Mouse (Mus musculus) heart, embryonic 14.5 days (tissue): Measurements from ENCODE around the gene Taf6. TPM values are rescaled to one million over a fixed set of nuclear protein-coding genes. Genes with fewer than 3 reads are reported as not detected.

Experiments used
- ATAC-seq: fragments of 200-750 bp; cut with Nextera tagmentation; 2 replicates; pipeline ENCODE4 v1.8.0; 2017; ENCODE audit warnings: low read depth, moderate TSS enrichment; ENCODE audit not compliant: insufficient number of reproducible peaks, insufficient read depth, low FRiP score
- H3K27ac ChIP-seq, 2 experiments: fragments of 200-500 bp in 1 of 2; fragments of 300-500 bp in 1 of 2; sonication (generic) in 1 of 2; replicated peaks in 1 of 2; 2 replicates each; pipeline ENCODE4 v1.5.1; 2012 to 2014; ENCODE audit warnings: low read depth in 2 of 2, low read length in 2 of 2, control low read depth in 1 of 2, mild to moderate bottlenecking in 1 of 2, mixed read lengths in 1 of 2; ENCODE audit not compliant: control insufficient read depth in 1 of 2, insufficient read depth in 1 of 2
- H3K27me3 ChIP-seq: fragments of 300-500 bp; sonication (generic); 2 replicates; pipeline ENCODE4 v1.6.1; 2014; ENCODE audit warnings: mild to moderate bottlenecking, low read length, control low read depth; ENCODE audit not compliant: control insufficient read depth, insufficient read depth
- H3K36me3 ChIP-seq: fragments of 300-500 bp; sonication (generic); 2 replicates; pipeline ENCODE4 v1.6.1; 2014; ENCODE audit warnings: mild to moderate bottlenecking, control low read depth, low read length, mixed read lengths; ENCODE audit not compliant: control insufficient read depth, insufficient read depth
- H3K4me1 ChIP-seq, 2 experiments: fragments of 200-500 bp in 1 of 2; fragments of 300-500 bp in 1 of 2; sonication (generic) in 1 of 2; 2 replicates each; pipeline ENCODE4 v1.6.1; 2012 to 2014; ENCODE audit warnings: low read length in 2 of 2, control low read depth in 1 of 2, mixed read lengths in 1 of 2; ENCODE audit not compliant: control insufficient read depth in 2 of 2, insufficient read depth in 2 of 2
- H3K4me2 ChIP-seq: fragments of 300-500 bp; sonication (generic); 2 replicates; pipeline ENCODE4 v1.6.1; 2014; ENCODE audit warnings: mild to moderate bottlenecking, low read length
- H3K4me3 ChIP-seq, 2 experiments: fragments of 200-500 bp in 1 of 2; fragments of 300-500 bp in 1 of 2; sonication (generic) in 1 of 2; 2 replicates each; pipeline ENCODE4 v1.5.1; 2012 to 2014; ENCODE audit warnings: low read length in 2 of 2, mild to moderate bottlenecking in 2 of 2, control low read depth in 1 of 2, low read depth in 1 of 2, moderate library complexity in 1 of 2; ENCODE audit not compliant: control insufficient read depth in 1 of 2, insufficient read depth in 1 of 2
- H3K9ac ChIP-seq: fragments of 300-500 bp; sonication (generic); 2 replicates; pipeline ENCODE4 v1.6.1; 2014; ENCODE audit warnings: mild to moderate bottlenecking, low read length
- H3K9me3 ChIP-seq: fragments of 300-500 bp; sonication (generic); 2 replicates; pipeline ENCODE4 v1.6.1; 2016; ENCODE audit warnings: low read length, control low read depth; ENCODE audit not compliant: control insufficient read depth
- WGBS: fragments of 180-500 bp; shearing (Covaris S2); extraction: QIAGEN DNeasy Blood & Tissue Kit; methylation state at CpG from one replicate; pipeline ENCODE4 v1.1.7; 2014; 5-methylcytosine and 5-hydroxymethylcytosine counted together
- microRNA counts: library from miRNA; unstranded; fragments of <30 nt; microRNA quantifications from one replicate; lab custom pipeline; 2016
- microRNA-seq: library from miRNA; unstranded; fragments of <30 nt; microRNA quantifications from one replicate; pipeline ENCODE4, GENCODE M21; 2016
- polyA plus RNA-seq: library from polyadenylated mRNA; unstranded; fragments of >200 nt; fragmentation: Nextera tagmentation; extraction: Ambion mirVana; gene quantifications from 2 replicates; pipeline ENCODE4 v1.2.1, GENCODE M21; 2014

Taf6 gene
- polyA plus RNA-seq, 1 experiment from 2014 or later: 66.0 TPM

DNA sequence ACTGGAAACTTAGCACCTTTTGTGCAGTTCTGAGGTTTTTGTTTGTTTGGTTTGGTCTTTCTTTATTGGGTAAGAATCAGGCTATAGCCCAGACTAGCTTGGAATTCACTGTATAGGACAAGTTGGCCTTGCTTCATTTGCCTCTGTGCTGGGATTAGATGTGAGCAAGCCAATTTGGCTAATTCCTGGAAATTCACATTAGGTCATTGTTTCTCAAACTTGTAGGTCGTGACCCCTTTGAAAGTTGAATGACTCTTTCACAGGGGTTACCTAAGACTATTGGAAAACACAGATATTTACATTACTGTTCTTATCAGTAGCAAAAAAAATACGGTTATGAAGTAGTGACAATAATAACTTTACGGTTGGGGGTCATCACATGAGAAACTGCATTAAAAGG lies 32.9 kb downstream of the Taf6 start:
- no peak for ATAC-seq
- H3K36me3 ChIP-seq: peaks cover 30% of the 10 kb centered on the region
- H3K27ac ChIP-seq: no peak overlapping the region
- peak overlapping the region; percentile 83 for H3K4me2 ChIP-seq
- H3K9me3 ChIP-seq: no peaks in the 10 kb centered on the region
- H3K27me3 ChIP-seq: no peaks in the 10 kb centered on the region
- peak overlapping the region; percentile 94 for H3K9ac ChIP-seq
- H3K4me3 ChIP-seq: peak overlapping the region in 1 of 2 experiments; percentile 62; a peak in 2 of 4 replicates
- 70% methylated on average over 3 of the region's 3 CpGs for WGBS
- H3K4me1 ChIP-seq: peaks cover 0 to 5% of the 10 kb centered on the region in 2 experiments; a peak in 1 of 4 replicates

DNA sequence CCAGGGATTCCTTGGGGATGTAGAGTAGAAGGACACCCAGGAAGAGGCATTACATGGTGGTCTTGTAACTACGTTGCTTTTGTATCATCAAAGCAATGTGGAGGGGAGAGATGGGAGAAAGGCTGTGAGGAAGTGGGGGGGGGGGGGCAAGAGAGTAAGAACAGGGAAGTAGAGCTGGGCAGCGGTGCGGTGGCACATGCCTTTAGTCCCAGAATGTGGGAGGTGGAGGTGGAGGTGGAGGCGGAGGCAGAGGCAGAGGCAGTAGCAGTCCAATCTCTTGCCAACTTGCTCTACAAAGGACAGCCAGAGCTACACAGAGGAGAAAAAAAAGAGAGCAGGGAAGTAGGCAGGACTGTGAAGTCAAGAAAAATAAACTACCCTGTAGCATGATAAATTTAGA lies 48.7 kb downstream of the Taf6 start:
- Histone ChIP-seq H3K4me3 (no peak overlapping the region), H3K27me3 (no peaks in the 10 kb centered on the region), H3K4me2 (no peak overlapping the region), H3K9me3 (no peaks in the 10 kb centered on the region), H3K27ac (no peak overlapping the region), H3K4me1 (peaks cover 0 to 8% of the 10 kb centered on the region in 2 experiments; a peak in 1 of 4 replicates), H3K9ac (no peak overlapping the region), H3K36me3 (peaks cover 25% of the 10 kb centered on the region)
- ATAC-seq: no peak
- 70% methylated on average over 4 of the region's 4 CpGs for WGBS

DNA sequence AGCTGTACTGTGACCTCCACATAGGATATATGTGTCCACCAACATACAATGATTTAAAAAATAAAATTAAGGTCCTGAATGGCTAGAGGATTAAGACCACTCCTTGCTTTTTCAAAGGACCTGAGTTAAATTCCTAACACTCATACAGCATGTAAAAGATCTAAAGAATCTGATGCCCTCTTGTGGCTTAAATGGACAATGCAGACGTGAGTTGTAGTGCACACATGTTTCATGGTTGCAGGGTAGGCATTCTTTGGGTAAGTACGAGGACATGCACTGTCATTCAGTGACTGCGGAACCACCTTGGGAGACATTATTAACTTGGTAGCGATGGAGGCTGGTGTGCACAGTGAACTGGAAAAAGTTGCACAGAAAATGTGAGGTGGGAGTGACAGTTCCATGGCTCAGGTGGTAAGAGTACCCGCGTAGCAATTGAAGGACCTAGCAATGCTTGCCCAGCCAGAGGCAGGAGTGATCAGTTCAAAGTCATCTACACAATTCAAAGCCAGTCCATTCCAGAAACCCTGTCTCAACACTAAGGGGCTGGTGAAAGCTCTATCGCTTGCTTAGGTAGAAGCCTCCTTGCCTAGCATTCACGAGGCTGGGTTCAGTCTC lies 49.2 kb downstream of the Taf6 start:
- Histone ChIP-seq H3K27me3 (no peaks in the 10 kb centered on the region), H3K27ac (no peak overlapping the region), H3K4me1 (peaks cover 0 to 8% of the 10 kb centered on the region in 2 experiments; a peak in 1 of 4 replicates), H3K4me2 (no peak overlapping the region), H3K9ac (no peak overlapping the region), H3K9me3 (no peaks in the 10 kb centered on the region), H3K36me3 (peaks cover 26% of the 10 kb centered on the region), H3K4me3 (no peak overlapping the region)
- ATAC-seq: no peak
- 57% methylated on average over 8 of the region's 8 CpGs for WGBS

DNA sequence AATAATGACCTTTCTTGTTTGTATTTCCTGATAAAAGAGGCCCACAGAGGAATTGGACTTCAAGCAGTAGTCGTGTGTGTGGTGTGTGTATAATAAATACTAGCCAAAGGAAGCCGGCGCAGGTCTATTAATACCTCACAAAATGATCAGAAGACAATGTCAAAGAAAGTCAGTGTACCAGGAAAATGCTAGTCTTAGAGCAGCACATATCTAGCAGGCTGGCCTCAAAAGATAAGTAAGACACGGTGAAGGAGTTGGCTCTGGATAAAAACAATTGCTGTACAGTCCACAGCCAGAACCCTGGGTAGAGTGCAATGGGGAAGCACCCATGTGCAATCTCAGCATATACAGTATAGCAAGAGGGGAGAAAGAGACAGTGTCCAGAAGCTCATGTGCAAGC lies 50.0 kb downstream of the Taf6 start:
- ATAC-seq: no peak
- H3K4me1 ChIP-seq: peaks cover 0 to 8% of the 10 kb centered on the region in 2 experiments; a peak in 1 of 4 replicates
- H3K27ac ChIP-seq: no peak overlapping the region; a peak in 1 of 4 replicates
- H3K4me2 ChIP-seq: no peak overlapping the region
- no peaks in the 10 kb centered on the region for H3K9me3 ChIP-seq
- WGBS: 56% methylated on average over 4 of the region's 4 CpGs
- H3K27me3 ChIP-seq: no peaks in the 10 kb centered on the region
- no peak overlapping the region for H3K9ac ChIP-seq
- H3K36me3 ChIP-seq: peaks cover 34% of the 10 kb centered on the region
- no peak overlapping the region for H3K4me3 ChIP-seq

DNA sequence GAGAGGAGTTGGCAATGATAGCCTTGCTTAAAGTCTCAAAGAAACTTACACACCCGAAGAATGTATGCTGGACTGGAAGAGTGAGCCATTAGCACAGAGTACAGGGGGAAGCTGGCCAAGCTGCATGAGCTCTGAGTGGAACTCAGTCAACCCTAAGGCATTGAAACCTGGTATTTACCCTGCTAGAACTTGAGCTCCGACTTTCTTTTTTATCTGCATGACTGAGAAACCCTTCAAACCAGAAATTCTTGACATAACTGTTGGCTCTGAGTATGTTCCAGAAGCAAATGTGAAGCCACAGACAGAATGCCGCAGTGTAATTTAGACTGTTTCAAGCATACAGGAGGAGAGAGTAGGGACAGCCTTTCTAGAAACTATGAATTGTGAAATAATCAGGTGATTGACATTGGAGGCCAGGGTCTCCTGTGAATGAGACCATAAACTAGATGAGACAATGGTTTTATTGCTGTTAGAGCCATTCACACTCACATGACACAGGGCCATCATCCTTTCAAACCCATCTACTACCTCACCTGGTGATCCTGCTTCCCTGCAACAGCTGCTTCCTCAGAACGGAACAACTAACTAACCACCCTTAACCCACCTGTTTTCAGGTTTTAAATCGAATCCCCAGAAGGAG lies 54.7 kb downstream of the Taf6 start:
- 75% methylated on average over 5 of the region's 5 CpGs for WGBS

More for the DNA sequence above, 54.7 kb downstream of the Taf6 start:
- Histone ChIP-seq H3K4me1 (peaks cover 0 to 7% of the 10 kb centered on the region in 2 experiments; a peak in 1 of 4 replicates), H3K4me3 (no peak overlapping the region), H3K4me2 (no peak overlapping the region), H3K9ac (no peak overlapping the region), H3K27ac (no peak overlapping the region), H3K27me3 (no peaks in the 10 kb centered on the region), H3K36me3 (peaks cover 78% of the 10 kb centered on the region), H3K9me3 (no peaks in the 10 kb centered on the region)
- ATAC-seq: no peak

MicroRNA genes within 50 kb of the gene (microRNA counts, 519-probe panel; counts per million panel counts)
- microRNA mmu-miR-106b (lab: Ali Mortazavi, UCI) (6,516 counts per million, percentile 91 among the panel's probes with 10 or more counts), microRNA mmu-miR-25 (lab: Ali Mortazavi, UCI) (6,992 counts per million, percentile 93 among the panel's probes with 10 or more counts), microRNA mmu-miR-93 (lab: Ali Mortazavi, UCI) (6,297 counts per million, percentile 90 among the panel's probes with 10 or more counts)

Small RNAs within 50 kb of the gene (microRNA-seq; reads per million reads assigned to microRNA genes)
- gene Mir106b (3,860 reads per million, percentile 90 among the genes with 10 or more reads in this experiment), gene Mir25 (526 reads per million, percentile 74 among the genes with 10 or more reads in this experiment), gene Mir93 (5,507 reads per million, percentile 93 among the genes with 10 or more reads in this experiment)

Other genes with a start within 250 kb of the Taf6 start
- gene Gjc3, start 224.4 kb downstream of the Taf6 start, polyA plus RNA-seq: 0.11 TPM in 1 of 2 replicates, not detected in the other
- gene Azgp1, start 205.9 kb downstream of the Taf6 start, polyA plus RNA-seq: not detected in 2 replicates
- gene Smok3a, start 166.2 kb downstream of the Taf6 start, polyA plus RNA-seq: not detected in 2 replicates
- gene Smok3b, start 166.0 kb downstream of the Taf6 start, polyA plus RNA-seq: not detected in 2 replicates
- not detected in 2 replicates for gene Smok3c, start 134.3 kb downstream of the Taf6 start, polyA plus RNA-seq
- gene Zkscan1, start 102.4 kb downstream of the Taf6 start, polyA plus RNA-seq: 13.3 and 13.8 TPM in 2 replicates
- gene Zscan21, start 70.5 kb downstream of the Taf6 start, polyA plus RNA-seq: 40.0 and 40.4 TPM in 2 replicates
- 10.3 and 10.4 TPM in 2 replicates for gene Zfp113, start 31.7 kb downstream of the Taf6 start, polyA plus RNA-seq
- 242 and 254 TPM in 2 replicates for gene Cops6, start 26.4 kb downstream of the Taf6 start, polyA plus RNA-seq
- gene Ap4m1, start 15.4 kb downstream of the Taf6 start, polyA plus RNA-seq: 9.4 and 9.6 TPM in 2 replicates
- 89.0 and 102 TPM in 2 replicates for gene Mcm7, start 15.0 kb downstream of the Taf6 start, polyA plus RNA-seq
- 18.5 and 22.8 TPM in 2 replicates for gene Cnpy4, start within 50 bp of the Taf6 start, polyA plus RNA-seq
- gene Mblac1, start 6.9 kb upstream of the Taf6 start, polyA plus RNA-seq: 6.1 and 6.5 TPM in 2 replicates
- not detected in 2 replicates for gene Nxpe5, start 38.4 kb upstream of the Taf6 start, polyA plus RNA-seq
- gene Lamtor4, start 68.0 kb upstream of the Taf6 start, polyA plus RNA-seq: 80.5 and 93.6 TPM in 2 replicates
- gene BC037034, start 76.6 kb upstream of the Taf6 start, polyA plus RNA-seq: 2.9 and 3.3 TPM in 2 replicates
- gene Gal3st4, start 85.4 kb upstream of the Taf6 start, polyA plus RNA-seq: 0.57 and 0.75 TPM in 2 replicates
- gene Gm43720, start 92.5 kb upstream of the Taf6 start, polyA plus RNA-seq: 0.05 TPM in 1 of 2 replicates, not detected in the other
- gene Gpc2, start 92.6 kb upstream of the Taf6 start, polyA plus RNA-seq: 1.3 and 1.5 TPM in 2 replicates
- gene Stag3, start 92.8 kb upstream of the Taf6 start, polyA plus RNA-seq: 2.0 and 2.1 TPM in 2 replicates
- gene Pvrig, start 154.5 kb upstream of the Taf6 start, polyA plus RNA-seq: 0.26 TPM in 1 of 2 replicates, not detected in the other